11 mouse cellular contexts compared by ENCODE assay signal in the genomic region with DNA sequence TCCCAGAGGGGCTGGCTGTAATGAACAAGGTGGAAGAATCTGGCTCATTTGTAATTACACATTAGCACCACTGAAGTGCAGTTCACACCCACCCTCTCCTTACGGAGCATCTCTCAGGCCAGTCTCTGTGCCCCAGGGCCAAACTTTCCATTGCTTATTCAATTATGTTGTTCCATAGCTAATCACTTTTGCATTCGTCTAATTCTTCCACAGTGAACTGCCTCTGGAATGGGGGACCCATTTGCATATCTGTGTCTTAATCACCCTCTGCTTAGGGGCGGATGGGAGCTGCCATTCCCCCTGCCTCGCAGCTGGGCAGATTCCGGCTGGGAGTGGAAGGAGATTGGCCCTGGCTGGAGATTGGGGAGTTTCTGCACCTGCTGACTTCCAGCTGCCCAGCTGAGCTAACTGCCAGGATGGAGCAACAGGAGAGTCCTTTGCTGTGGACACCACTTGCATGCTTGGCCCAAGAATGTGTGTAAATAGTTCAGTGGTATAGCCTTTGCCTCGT.
A peak's percentile ranks its signal among the peaks of the same experiment; 100 is the strongest.
DNase-seq lines count a peak whose midpoint lies in the region; ATAC-seq lines count a peak whose summit lies in the region.
"Had no signal": no experiment of that assay in that cellular context is flagged by ENCODE, and none has a peak within 500 bp of the region (broad histone marks: within the 10 kb centered on the region; RNA-seq: fewer than 3 reads in every experiment).

No protein-coding gene starts in this region.

- no peak overlapping the region for H3K27ac ChIP-seq in forebrain, embryonic 13.5 days
- H3K27ac ChIP-seq: heart, embryonic 15.5 days had no signal

- H3K9me3 ChIP-seq in forebrain, embryonic 13.5 days (replicated peaks): no peaks in the 10 kb centered on the region
- H3K9me3 ChIP-seq: heart, embryonic 15.5 days had no signal

- no peak overlapping the region for H3K4me2 ChIP-seq in forebrain, embryonic 13.5 days
- H3K4me2 ChIP-seq: heart, embryonic 15.5 days; lung, embryonic 14.5 days had no signal

- intact Hi-C loops in left cerebral cortex, postnatal 10 days (cut with DNase I): loop anchor here (10.0 kb wide), 1 partner anchor 341 kb away; a partner anchor contains a TSS

- peak; percentile 81 for DNase-seq in heart, adult 11 months
- DNase-seq in heart, adult 18-20 months: no peak
- peak; percentile 16 for DNase-seq in ES-CJ7 (ENCODE audit: low read depth, low spot score)
- DNase-seq in kidney, postnatal 10 days: peak; percentile 17
- no peak for DNase-seq in left cerebral cortex, postnatal 10 days (ENCODE audit: extremely low spot score in 1 of 2, low spot score in 2 of 2)
- DNase-seq in thymus, adult 18-20 months: no peak
- DNase-seq in cerebellum, adult 11-12 months: no peak
- DNase-seq: lung, embryonic 14.5 days; right cerebral cortex, adult 18-20 months had no signal

- no peak overlapping the region for H3K9ac ChIP-seq in forebrain, embryonic 13.5 days
- H3K9ac ChIP-seq: heart, embryonic 15.5 days; lung, embryonic 14.5 days had no signal

- no peaks in the 10 kb centered on the region for H3K36me3 ChIP-seq in forebrain, embryonic 13.5 days (ENCODE audit: poor library complexity, severe bottlenecking)
- H3K36me3 ChIP-seq: heart, embryonic 15.5 days had no signal

- H3K4me3 ChIP-seq in forebrain, embryonic 13.5 days: no peak overlapping the region
- H3K4me3 ChIP-seq: heart, embryonic 15.5 days had no signal

- 21% methylated on average over 6 of the region's 6 CpGs for WGBS in forebrain, embryonic 13.5 days

- H3K4me1 ChIP-seq in forebrain, embryonic 13.5 days: peaks cover 15% of the 10 kb centered on the region

- H3K27me3 ChIP-seq in forebrain, embryonic 13.5 days: no peaks in the 10 kb centered on the region
- H3K27me3 ChIP-seq: heart, embryonic 15.5 days had no signal

- peak; percentile 87 for ATAC-seq in forebrain, embryonic 13.5 days

Comparison
In these comparisons a context has a peak if more than half of its experiments do, and no peak if none do; other contexts are left out.
1. DNase-seq: peak in heart, adult 11 months (single experiment), ES-CJ7 (single experiment) and kidney, postnatal 10 days (single experiment); none in heart, adult 18-20 months (0 of 2), left cerebral cortex, postnatal 10 days (0 of 2), thymus, adult 18-20 months (0 of 2) and cerebellum, adult 11-12 months (single experiment).